Mouse (Mus musculus): ENCODE measurements around the gene Amfr.

The Amfr gene

DNA sequence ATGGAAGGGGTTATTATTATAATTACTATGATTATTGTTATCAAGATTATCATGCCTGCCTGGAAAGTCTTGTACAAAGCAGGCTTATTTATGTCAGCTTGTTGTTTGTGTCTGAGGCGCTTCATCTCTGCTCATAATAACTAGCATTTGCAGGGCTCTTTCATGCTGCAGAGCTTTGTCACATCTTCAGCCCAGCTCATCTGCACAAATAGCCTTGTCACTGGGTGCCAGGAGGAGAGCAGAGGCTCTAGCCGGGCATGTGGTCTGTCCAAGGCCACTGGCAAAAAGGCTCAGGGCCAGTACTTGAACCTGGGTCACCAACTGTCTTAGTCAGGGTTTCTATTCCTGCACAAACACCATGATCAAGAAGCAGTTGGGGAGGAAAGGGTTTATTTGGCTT is 79.4 kb downstream of the Amfr start:
- no peak for DNase-seq (ENCODE audit: low spot score in 2 of 2)

DNA sequence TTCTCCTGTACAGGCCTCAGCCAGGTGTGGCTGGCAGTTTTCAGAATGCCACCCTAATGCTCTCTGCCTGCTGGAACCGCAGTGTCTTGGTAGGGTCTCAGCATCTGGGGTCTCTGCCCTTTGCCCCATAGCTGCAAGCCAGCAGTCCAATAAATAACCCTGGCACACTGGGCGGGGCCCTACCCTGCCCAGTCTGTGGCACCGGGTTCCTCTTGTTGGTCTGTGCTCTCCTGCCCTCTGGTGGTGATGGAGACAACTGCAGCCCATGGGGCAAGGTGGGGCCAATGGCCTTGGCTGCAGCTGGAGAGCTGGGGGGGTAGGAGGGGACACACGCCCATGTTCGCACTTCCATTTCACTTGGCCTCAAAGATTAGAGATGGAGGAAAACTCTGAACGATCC is 79.8 kb downstream of the Amfr start:
- DNase-seq (ENCODE audit: low spot score in 2 of 2) = peak; percentile 68 to 82

DNA sequence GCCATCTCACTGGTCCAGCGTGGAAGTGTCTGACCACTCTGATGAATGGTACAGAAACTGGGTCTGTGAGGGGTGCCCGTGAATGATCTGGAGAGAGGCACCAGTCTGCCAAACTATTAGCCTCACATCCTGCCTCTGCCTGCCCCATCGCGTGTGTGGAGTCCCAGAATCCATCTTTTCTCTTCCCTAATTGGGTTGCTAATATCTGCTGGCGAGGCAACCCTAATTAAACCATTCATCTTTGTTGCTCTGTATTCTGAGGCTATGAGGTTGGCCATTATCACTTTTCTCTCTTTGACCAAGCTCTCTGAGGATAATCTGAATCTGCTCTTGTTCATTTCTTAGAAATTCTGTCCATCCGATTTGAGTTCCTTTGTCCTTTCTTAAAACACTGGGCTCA is 81.3 kb downstream of the Amfr start:
- no peak for DNase-seq (ENCODE audit: low spot score in 2 of 2)

DNA sequence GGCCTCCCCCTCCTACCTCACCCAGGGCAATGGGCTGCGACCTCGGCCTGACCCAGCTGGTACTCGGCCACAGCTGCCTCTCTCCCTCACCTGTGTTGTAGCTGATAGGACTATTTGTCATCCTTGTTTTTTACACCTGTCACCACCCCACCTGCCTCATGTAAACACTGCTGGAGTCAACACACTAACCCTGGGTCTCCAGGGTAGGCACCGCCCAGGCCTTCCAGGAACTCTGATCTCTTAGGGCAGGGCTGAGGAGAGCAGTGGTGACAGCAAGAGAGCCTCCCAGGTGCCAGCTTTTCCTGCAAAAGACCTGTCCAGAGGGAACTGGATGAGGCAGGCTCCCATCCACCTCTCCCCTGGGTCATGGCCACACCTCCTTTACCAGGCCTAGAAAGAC is 83.4 kb downstream of the Amfr start:
- no peak for DNase-seq (ENCODE audit: low spot score in 2 of 2)

DNA sequence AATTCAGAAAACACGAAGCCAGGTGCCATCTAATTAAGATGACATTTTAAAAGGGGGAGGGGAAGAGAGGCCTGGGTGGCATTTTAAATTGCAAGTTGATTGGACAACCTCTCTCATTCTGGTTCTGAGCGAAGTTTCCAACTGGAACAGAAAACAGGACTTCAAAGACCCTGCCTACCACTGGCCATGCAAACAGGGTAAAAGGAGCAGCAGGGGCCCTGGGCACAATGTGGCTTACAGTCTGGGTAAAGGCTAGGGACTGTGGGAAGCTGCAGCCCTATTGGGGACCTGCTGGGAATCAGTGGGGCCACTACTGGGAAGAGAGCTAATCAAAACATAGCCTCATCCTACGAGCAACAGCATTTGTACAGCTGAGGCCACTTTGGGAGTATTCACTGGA is 87.1 kb downstream of the Amfr start:
- DNase-seq (ENCODE audit: low spot score in 2 of 2) = no peak

DNA sequence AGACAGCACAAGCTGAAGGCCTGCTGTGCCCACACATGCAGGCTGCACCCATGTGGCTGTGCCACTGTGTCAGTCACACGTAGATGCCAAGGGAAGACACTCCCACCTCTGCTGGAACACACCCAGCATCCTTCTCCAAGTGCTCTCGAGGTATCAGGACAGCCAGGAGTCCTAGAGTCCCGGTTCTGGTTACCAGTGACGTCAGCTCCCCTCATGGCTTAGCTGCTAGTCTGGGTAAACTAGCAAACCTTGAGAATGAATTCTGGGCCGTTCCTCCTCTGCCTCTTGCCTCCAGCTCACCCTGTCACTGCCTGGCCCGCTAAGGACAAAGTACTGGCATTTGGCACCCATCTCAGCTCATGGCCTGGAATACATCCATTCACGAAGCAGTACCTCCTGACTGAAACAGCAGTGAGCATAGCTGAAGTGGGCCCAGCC is 88.7 kb downstream of the Amfr start:
- no peak for DNase-seq (ENCODE audit: low spot score in 2 of 2)

Measured in cerebellum, postnatal 4 days (tissue).